Mouse (Mus musculus): ENCODE results near the gene Vwc2. TPM values are rescaled to one million over a fixed set of nuclear protein-coding genes. Genes with fewer than 3 reads are reported as not detected.

Gene Vwc2
- not detected for polyA plus RNA-seq (2017; shearing (Covaris generic))

DNA sequence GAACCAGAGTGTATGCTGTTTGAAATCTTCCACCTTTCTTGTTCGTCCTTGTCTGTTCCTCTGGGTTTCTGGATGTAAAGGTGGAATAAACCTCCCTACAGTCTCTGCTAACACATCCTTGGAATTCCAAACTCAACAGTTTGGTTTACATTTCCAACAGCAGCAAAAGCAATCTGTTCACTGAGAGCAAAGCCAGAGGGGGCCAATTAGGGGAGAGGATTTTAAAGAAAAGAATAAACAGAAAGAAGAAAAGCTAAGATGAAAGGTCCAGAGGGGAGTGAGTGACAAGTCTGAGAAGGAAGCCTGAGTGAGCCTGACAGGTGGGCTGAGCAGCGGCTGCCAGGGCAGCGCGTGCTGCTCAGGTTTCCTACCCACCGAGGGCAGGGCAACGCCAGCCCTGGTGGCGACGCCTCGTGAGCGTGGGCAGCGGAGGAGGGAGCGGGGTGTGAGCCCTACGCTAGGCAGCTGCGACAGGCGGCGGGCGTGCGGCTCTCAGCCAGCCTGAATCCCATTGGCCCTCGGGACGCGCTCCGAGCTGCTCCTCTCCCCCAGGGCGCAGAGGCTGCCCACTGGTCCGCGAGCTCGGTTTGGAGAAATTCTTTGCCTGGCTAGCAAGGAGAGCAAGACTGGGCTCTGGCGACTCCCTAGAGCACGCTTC lies at the start of gene Vwc2:
Vwc2 (plus strand) TSS at position 648 of the 658 bp plus-strand sequence.

Measured in activated CD4-positive, CD25-positive, alpha-beta regulatory T cell (primary cell).